Mouse (Mus musculus) embryonic facial prominence, embryonic 11.5 days (tissue): ENCODE data around the gene Galnt10. TPM values are rescaled to one million over a fixed set of nuclear protein-coding genes. Genes with fewer than 3 reads are reported as not detected.

Source experiments
- ATAC-seq: fragments of 200-750 bp; cut with Nextera tagmentation; replicated peaks from 2 replicates; pipeline ENCODE4 v1.8.0; 2017; ENCODE audit warnings: low read depth; ENCODE audit not compliant: insufficient number of reproducible peaks, low FRiP score, low TSS enrichment
- DNase-seq: peaks from one replicate; pipeline ENCODE4 v3.0.0-alpha.2; 2015; ENCODE audit warnings: low spot score
- H3K27ac ChIP-seq: fragments of 300-500 bp; sonication (generic); replicated peaks from 2 replicates; pipeline ENCODE4 v1.5.1; 2014; ENCODE audit warnings: mild to moderate bottlenecking, low read depth, low read length, control low read depth
- H3K27me3 ChIP-seq: fragments of 300-500 bp; sonication (generic); 2 replicates; pipeline ENCODE4 v1.6.1; 2014; ENCODE audit warnings: mild to moderate bottlenecking, low read length, moderate library complexity, mixed read lengths; ENCODE audit not compliant: control insufficient read depth, insufficient read depth
- H3K36me3 ChIP-seq: fragments of 300-500 bp; sonication (generic); replicated peaks from 2 replicates; pipeline ENCODE4 v1.6.1; 2014; ENCODE audit warnings: low read depth, mild to moderate bottlenecking, low read length, moderate library complexity, mixed read lengths; ENCODE audit not compliant: control insufficient read depth, insufficient read depth
- H3K4me1 ChIP-seq: fragments of 300-500 bp; sonication (generic); 2 replicates; pipeline ENCODE4 v1.6.1; 2014; ENCODE audit warnings: low read length, mixed read lengths; ENCODE audit not compliant: control insufficient read depth, insufficient read depth
- H3K4me2 ChIP-seq: fragments of 300-500 bp; sonication (generic); 2 replicates; pipeline ENCODE4 v1.6.1; 2014; ENCODE audit warnings: low read depth, mild to moderate bottlenecking, control low read depth, low read length, moderate library complexity
- H3K4me3 ChIP-seq: fragments of 300-500 bp; sonication (generic); 2 replicates; pipeline ENCODE4 v1.5.1; 2014; ENCODE audit warnings: low read depth, low read length, control low read depth
- H3K9ac ChIP-seq: fragments of 300-500 bp; sonication (generic); replicated peaks from 2 replicates; pipeline ENCODE4 v1.6.1; 2014; ENCODE audit warnings: mild to moderate bottlenecking, control low read depth, low read length
- H3K9me3 ChIP-seq: fragments of 300-500 bp; sonication (generic); replicated peaks from 2 replicates; pipeline ENCODE4 v1.6.1; 2016; ENCODE audit warnings: mild to moderate bottlenecking, low read length, inconsistent platforms, mixed read lengths; ENCODE audit not compliant: control insufficient read depth
- WGBS: fragments of 180-500 bp; shearing (Covaris S2); extraction: QIAGEN DNeasy Blood & Tissue Kit; methylation state at CpG from one replicate; pipeline ENCODE4 v1.1.7; 2014; 5-methylcytosine and 5-hydroxymethylcytosine counted together
- polyA plus RNA-seq: library from polyadenylated mRNA; unstranded; fragments of >200 nt; fragmentation: Nextera tagmentation; extraction: Ambion mirVana; gene quantifications from 2 replicates; pipeline ENCODE4 v1.2.1, GENCODE M21; 2014

Galnt10 gene
- polyA plus RNA-seq, 1 experiment from 2014 or later, result 12.4 TPM

- Histone ChIP-seq H3K27me3 (no peaks in the 10 kb centered on the region), H3K9me3 (no peaks in the 10 kb centered on the region), H3K9ac (no peak overlapping the region), H3K4me1 (peaks cover 6% of the 10 kb centered on the region), H3K27ac (no peak overlapping the region), H3K36me3 (no peaks in the 10 kb centered on the region), H3K4me3 (no peak overlapping the region), H3K4me2 (no peak overlapping the region)
- ATAC-seq (no peak), DNase-seq (no peak)
- 87% methylated on average over 9 of the region's 9 CpGs for WGBS
These were observed 27.8 kb downstream of the Galnt10 start for GRCm38 (mm10) chr11:57672995-57673394.

DNA sequence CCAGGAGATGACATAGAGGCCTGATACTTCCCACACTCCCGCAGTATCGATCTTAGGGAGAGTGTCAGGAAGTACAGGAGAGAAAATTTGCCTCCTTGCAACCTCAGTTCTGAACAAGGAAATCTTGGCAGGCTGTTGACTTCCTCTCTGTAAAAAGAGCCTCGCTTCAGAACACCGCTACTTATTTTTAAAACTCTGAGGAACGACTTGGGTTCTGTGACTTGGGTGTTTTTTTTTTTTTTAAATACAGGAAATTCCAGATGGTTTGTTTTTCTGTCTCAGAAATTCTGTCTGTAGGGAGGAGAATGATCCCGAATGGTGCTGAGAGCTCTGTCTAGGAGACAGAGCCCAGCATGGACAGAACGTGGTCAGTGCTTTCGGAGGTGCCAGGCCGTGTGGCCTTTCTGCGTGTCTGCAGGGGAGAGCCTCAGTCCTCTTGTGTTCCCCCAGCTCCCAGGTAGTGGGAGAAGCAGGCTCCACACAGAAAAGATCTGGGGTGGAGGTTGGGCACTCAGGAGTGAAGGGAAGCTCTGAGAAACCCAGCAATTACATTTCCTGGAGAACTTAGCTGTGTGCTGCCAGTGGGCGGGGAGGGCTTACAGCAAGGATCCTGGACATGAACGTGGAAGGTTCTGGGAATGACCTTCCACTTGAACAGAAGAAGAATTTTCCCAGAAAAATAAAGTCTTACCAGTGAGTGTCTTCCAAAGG lies 28.9 kb downstream of the Galnt10 start:
- Histone ChIP-seq H3K27ac (peak overlapping the region; percentile 29), H3K9ac (no peak overlapping the region), H3K36me3 (no peaks in the 10 kb centered on the region), H3K4me1 (peaks cover 6% of the 10 kb centered on the region), H3K4me2 (no peak overlapping the region), H3K27me3 (no peaks in the 10 kb centered on the region), H3K4me3 (no peak overlapping the region), H3K9me3 (no peaks in the 10 kb centered on the region)
- WGBS, result 49% methylated on average over 12 of the region's 12 CpGs
- DNase-seq (no peak), ATAC-seq (no peak)

DNA sequence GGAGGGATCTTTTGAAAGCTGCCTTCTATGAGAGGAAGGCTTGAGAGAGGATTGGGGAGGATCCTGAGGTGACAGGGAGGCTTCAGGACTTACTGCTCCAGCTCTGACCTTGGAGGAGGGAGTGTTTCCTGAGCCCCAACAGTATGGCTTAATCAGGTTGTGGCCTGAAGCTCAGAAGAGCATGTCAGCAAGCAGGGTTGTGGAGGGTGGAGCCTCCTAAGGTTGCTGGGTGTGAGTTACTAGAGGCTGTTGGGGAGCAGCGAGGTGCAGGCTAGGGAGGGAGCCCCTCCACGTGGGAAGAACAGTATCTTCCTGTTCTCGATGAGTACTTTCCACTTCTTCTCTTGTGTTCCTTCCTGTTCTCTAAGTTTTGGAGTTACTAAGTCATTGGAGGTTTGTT lies 32.0 kb downstream of the Galnt10 start:
- WGBS, result 70% methylated on average over 3 of the region's 3 CpGs

GRCm38 (mm10) chr11:57682589-57682988 lies 37.3 kb downstream of the Galnt10 start:
- Histone ChIP-seq H3K27me3 (no peaks in the 10 kb centered on the region), H3K9ac (no peak overlapping the region), H3K4me2 (no peak overlapping the region), H3K9me3 (no peaks in the 10 kb centered on the region), H3K36me3 (no peaks in the 10 kb centered on the region), H3K4me3 (no peak overlapping the region), H3K4me1 (no peaks in the 10 kb centered on the region), H3K27ac (no peak overlapping the region)
- WGBS, result 62% methylated on average over 7 of the region's 7 CpGs
- no peak for ATAC-seq
- DNase-seq, result peak; percentile 20

More for the DNA sequence above, 32.0 kb downstream of the Galnt10 start:
- no peaks in the 10 kb centered on the region for H3K4me1 ChIP-seq
- H3K4me3 ChIP-seq, result no peak overlapping the region
- no peak overlapping the region for H3K27ac ChIP-seq
- H3K4me2 ChIP-seq, result no peak overlapping the region
- no peaks in the 10 kb centered on the region for H3K27me3 ChIP-seq
- no peak for DNase-seq
- no peak for ATAC-seq
- no peaks in the 10 kb centered on the region for H3K36me3 ChIP-seq
- H3K9ac ChIP-seq, result no peak overlapping the region
- no peaks in the 10 kb centered on the region for H3K9me3 ChIP-seq

DNA sequence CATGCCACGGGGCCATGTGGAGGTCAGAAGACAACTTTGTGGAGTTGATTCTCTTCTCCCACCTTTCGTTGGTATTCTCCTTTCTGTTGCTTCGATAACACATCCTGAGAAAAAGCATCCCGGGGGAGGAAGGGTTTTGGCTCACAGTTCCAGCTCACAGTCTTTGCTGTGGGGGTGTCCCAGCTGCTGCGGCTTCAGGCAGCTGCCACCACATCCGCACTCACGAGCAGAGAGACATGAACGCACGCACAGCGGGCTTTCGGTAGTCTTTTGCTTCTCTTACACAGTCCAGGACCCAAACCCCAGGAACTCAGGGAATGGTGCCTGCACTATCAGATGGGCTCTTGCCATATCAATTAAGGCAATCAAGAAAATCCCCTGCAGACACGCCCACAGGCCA lies 37.9 kb downstream of the Galnt10 start:
- Histone ChIP-seq H3K4me1 (no peaks in the 10 kb centered on the region), H3K9ac (no peak overlapping the region), H3K27ac (no peak overlapping the region), H3K4me2 (no peak overlapping the region), H3K36me3 (no peaks in the 10 kb centered on the region), H3K4me3 (no peak overlapping the region), H3K27me3 (no peaks in the 10 kb centered on the region), H3K9me3 (no peaks in the 10 kb centered on the region)
- DNase-seq (no peak), ATAC-seq (no peak)
- WGBS, result 84% methylated on average over 12 of the region's 12 CpGs

DNA sequence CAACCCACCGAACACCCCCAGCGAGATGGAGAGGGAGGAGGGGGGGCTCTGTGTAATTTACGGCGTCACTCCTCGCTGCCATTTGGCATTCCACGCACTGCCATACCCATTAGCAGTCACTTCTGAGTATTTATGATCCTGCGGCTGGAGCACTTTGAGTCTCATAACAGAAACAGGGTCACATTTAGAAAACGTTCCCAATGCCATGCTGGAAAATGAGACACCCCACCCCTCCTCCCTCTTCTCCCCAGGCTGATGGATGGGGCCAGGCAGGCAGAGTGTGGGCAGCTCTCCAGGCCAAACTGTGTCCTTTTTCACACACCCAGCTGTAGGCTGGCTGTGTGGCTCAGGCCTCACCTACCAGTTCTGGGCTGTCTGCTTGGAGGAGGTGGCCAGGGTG lies 38.7 kb downstream of the Galnt10 start:
- Histone ChIP-seq H3K27me3 (no peaks in the 10 kb centered on the region), H3K4me2 (no peak overlapping the region), H3K9ac (no peak overlapping the region), H3K4me1 (no peaks in the 10 kb centered on the region), H3K36me3 (no peaks in the 10 kb centered on the region), H3K4me3 (no peak overlapping the region), H3K27ac (no peak overlapping the region), H3K9me3 (no peaks in the 10 kb centered on the region)
- WGBS, result 70% methylated on average over 8 of the region's 8 CpGs
- ATAC-seq, result no peak
- DNase-seq, result no peak

- Histone ChIP-seq H3K9ac (no peak overlapping the region), H3K4me3 (no peak overlapping the region), H3K27ac (no peak overlapping the region), H3K36me3 (no peaks in the 10 kb centered on the region), H3K9me3 (no peaks in the 10 kb centered on the region), H3K4me2 (no peak overlapping the region), H3K27me3 (no peaks in the 10 kb centered on the region), H3K4me1 (no peaks in the 10 kb centered on the region)
- no peak for ATAC-seq
- WGBS, result 38% methylated on average over 5 of the region's 5 CpGs
- DNase-seq, result no peak
These were observed 39.6 kb downstream of the Galnt10 start for GRCm38 (mm10) chr11:57684891-57685290.

DNA sequence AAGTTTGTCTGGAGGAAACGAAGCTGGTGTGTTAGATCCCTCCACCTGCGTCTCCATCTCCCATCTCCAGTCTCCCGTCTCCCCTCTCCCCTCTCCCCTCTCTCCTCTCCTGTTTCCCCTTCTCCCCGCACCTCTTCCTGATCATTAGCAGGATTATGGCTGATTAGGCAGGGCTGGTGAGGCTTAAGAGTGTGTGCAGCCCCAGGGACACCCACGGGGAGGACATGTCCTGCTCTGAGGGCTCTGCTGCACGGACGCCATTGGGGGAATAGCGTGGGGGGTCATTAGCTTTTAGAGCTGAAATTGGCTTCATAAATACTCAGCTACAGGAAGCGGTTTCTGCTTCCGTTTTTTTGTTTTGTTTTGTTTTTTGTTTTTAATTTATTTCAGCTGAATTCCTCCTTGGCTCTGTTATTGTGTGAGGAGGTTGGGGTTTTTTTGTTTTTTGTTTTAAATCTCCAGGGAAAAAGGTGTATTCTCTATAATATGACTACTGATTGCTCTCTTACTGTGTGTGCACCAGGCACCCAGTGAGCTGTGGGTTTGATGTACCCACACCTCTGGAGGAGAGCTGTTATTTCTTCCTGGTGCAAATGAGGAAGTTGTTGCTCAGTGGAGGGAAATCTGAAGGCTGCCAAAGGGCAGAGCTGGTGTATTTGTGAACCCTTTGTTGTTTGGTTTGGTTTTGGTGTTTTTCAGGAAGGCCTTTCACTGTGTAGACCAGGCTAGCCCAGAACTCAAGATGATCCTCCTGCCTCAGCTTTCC lies 40.6 kb downstream of the Galnt10 start:
- no peaks in the 10 kb centered on the region for H3K4me1 ChIP-seq
- no peak overlapping the region for H3K27ac ChIP-seq
- WGBS, result 42% methylated on average over 10 of the region's 10 CpGs
- no peak overlapping the region for H3K4me3 ChIP-seq
- no peaks in the 10 kb centered on the region for H3K9me3 ChIP-seq
- H3K9ac ChIP-seq, result no peak overlapping the region
- H3K4me2 ChIP-seq, result no peak overlapping the region
- DNase-seq (no peak), ATAC-seq (no peak)
- H3K36me3 ChIP-seq, result no peaks in the 10 kb centered on the region
- H3K27me3 ChIP-seq, result no peaks in the 10 kb centered on the region
